Mouse (Mus musculus) forebrain, embryonic 15.5 days (tissue): ENCODE results near the gene Gstp1. TPM values are rescaled to one million over a fixed set of nuclear protein-coding genes. Genes with fewer than 3 reads are reported as not detected.

Experiments used
- ATAC-seq: fragments of 200-750 bp; cut with Nextera tagmentation; replicated peaks from 2 replicates; pipeline ENCODE4 v1.8.0; 2017; ENCODE audit warnings: mild to moderate bottlenecking, moderate TSS enrichment, moderate library complexity
- H3K27ac ChIP-seq: fragments of 300-500 bp; sonication (generic); replicated peaks from 2 replicates; pipeline ENCODE4 v1.5.1; 2015; ENCODE audit warnings: mild to moderate bottlenecking, inconsistent platforms
- H3K27me3 ChIP-seq: fragments of 300-500 bp; sonication (generic); 2 replicates; pipeline ENCODE4 v1.6.1; 2015; ENCODE audit warnings: inconsistent platforms
- H3K36me3 ChIP-seq: fragments of 300-500 bp; sonication (generic); 2 replicates; pipeline ENCODE4 v1.6.1; 2015; ENCODE audit warnings: mild to moderate bottlenecking, inconsistent platforms
- H3K4me1 ChIP-seq: fragments of 300-500 bp; sonication (generic); 2 replicates; pipeline ENCODE4 v1.6.1; 2015; ENCODE audit warnings: inconsistent platforms
- H3K4me2 ChIP-seq: fragments of 300-500 bp; sonication (generic); replicated peaks from 2 replicates; pipeline ENCODE4 v1.6.1; 2015; ENCODE audit warnings: mild to moderate bottlenecking, inconsistent platforms
- H3K4me3 ChIP-seq: fragments of 300-500 bp; sonication (generic); 2 replicates; pipeline ENCODE4 v1.5.1; 2015; ENCODE audit warnings: mild to moderate bottlenecking, inconsistent platforms
- H3K9ac ChIP-seq: fragments of 300-500 bp; sonication (generic); replicated peaks from 2 replicates; pipeline ENCODE4 v1.6.1; 2015; ENCODE audit warnings: mild to moderate bottlenecking, inconsistent platforms
- H3K9me3 ChIP-seq: fragments of 300-500 bp; sonication (generic); 2 replicates; pipeline ENCODE4 v1.6.1; 2016; ENCODE audit warnings: inconsistent platforms
- WGBS: fragments of 180-500 bp; shearing (Covaris S2); methylation state at CpG from one replicate; pipeline ENCODE4 v1.1.7; 2015; ENCODE audit warnings: mixed read lengths; 5-methylcytosine and 5-hydroxymethylcytosine counted together
- polyA plus RNA-seq: library from polyadenylated mRNA; unstranded; fragments of >200 nt; fragmentation: Nextera tagmentation; extraction: Ambion mirVana; gene quantifications from 2 replicates; pipeline ENCODE4 v1.2.1, GENCODE M21; 2015

The Gstp1 gene
- polyA plus RNA-seq, 1 experiment from 2014 or later, result 426 TPM

DNA sequence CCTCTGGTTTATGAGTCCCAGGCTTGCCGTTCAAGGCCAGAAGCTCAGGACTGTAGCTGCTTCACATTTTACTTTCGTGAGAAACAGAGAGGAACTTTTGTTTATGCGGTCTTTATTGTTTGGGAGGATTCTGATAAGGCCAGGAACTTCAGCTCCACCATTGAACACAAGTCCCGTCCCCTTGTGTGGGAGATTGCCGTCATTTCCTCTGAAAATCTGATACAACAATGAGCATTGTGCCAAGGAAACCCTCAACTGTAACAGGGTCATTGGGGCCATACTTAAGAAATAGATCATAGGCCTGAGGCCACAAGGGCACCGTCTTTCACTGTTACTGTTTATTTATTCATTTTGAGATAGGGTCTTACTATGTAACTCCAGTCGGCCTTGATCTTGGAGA is 14.6 kb downstream of the Gstp1 start:
- no peaks in the 10 kb centered on the region for H3K9me3 ChIP-seq
- 78% methylated on average over 7 of the region's 7 CpGs for whole genome bisulfite sequencing
- H3K4me1 ChIP-seq, result no peaks in the 10 kb centered on the region
- H3K4me3 ChIP-seq, result no peak overlapping the region
- H3K4me2 ChIP-seq, result no peak overlapping the region
- H3K36me3 ChIP-seq, result no peaks in the 10 kb centered on the region
- no peak overlapping the region for H3K27ac ChIP-seq
- no peaks in the 10 kb centered on the region for H3K27me3 ChIP-seq
- no peak overlapping the region for H3K9ac ChIP-seq
- ATAC-seq, result no peak

DNA sequence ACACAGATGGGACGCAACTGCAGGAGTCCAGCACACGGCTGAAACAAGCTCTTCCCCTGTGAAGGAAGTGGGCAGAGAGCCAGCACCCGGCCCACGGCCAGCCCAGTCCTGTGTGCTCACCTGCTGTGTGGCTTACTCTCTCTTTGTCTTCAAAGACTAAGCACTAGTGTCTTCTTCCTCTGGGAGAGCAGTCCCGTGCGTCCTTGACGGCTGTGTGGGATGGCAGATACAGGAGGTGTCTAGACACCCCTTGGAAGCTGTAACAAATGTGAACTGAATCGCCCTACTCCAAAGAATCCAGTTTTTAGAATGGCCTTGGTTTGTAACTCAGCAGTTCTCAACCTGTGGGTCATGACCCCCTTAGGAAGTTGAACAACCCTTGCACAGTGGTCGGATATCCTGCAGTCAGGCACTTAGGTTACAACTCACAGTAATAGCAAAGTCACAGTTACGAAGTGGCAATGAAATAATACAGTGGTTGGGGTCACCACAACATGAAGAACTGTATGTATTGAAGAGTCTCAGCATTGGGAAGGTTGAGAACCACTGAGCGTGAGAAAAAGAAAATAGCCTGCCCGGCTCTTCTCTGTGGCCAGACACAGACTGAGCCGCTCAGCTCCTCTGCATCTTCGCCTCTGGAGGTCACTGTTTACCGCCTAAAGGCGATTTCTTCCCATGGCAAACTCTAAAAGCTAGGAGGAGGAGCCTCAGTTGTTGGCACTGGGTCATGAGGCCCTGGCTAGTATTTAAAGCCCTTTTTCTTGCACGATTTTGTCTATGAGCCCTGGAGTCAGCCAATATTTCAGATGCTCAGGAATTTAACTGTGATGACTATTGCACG is 18.8 kb downstream of the Gstp1 start:
- Histone ChIP-seq H3K27me3 (no peaks in the 10 kb centered on the region), H3K9me3 (no peaks in the 10 kb centered on the region), H3K4me1 (no peaks in the 10 kb centered on the region), H3K4me3 (no peak overlapping the region), H3K27ac (no peak overlapping the region), H3K9ac (no peak overlapping the region), H3K36me3 (no peaks in the 10 kb centered on the region), H3K4me2 (no peak overlapping the region)
- peak; percentile 55 for ATAC-seq
- 26% methylated on average over 18 of the region's 18 CpGs for WGBS

DNA sequence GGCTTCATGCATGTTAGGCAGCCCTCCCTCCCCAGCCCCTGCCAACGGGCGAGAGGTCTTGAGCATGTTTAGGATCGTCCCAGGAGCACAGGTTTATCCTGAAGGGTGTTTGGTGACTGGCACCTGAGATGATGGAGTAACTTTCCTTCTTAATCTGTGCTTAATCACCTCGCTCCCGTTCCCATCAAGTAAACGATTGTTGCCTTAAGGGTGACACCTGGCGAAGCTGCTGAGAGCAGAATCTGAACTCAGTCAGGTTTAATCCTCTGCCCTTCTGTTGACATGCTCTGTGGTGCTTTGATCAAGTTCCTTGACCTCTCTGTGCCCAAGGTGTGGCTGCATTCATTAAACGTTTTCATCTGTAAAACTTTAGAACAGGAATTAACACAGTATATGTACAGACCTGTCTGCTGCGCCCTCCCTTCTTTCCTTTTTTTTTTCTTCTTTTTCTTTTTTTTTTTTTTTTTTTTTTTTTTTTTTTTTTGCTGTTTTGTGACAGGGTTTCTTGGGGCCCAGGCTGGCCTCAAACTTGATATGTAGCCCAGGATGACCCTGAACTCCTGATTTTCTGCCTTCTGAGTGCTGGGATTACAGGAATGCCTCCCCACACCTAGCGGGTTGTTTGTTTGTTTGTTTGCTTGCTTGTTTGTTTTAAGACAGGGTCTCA is 19.7 kb downstream of the Gstp1 start:
- Histone ChIP-seq H3K36me3 (no peaks in the 10 kb centered on the region), H3K4me1 (0 out of 2 replicates have a peak, but pooled peaks cover under 1% of the 10 kb centered on the region), H3K9me3 (no peaks in the 10 kb centered on the region), H3K27ac (no peak overlapping the region), H3K27me3 (no peaks in the 10 kb centered on the region), H3K4me2 (no peak overlapping the region), H3K9ac (no peak overlapping the region), H3K4me3 (no peak overlapping the region)
- ATAC-seq, result no peak
- 61% methylated on average over 10 of the region's 10 CpGs for WGBS

DNA sequence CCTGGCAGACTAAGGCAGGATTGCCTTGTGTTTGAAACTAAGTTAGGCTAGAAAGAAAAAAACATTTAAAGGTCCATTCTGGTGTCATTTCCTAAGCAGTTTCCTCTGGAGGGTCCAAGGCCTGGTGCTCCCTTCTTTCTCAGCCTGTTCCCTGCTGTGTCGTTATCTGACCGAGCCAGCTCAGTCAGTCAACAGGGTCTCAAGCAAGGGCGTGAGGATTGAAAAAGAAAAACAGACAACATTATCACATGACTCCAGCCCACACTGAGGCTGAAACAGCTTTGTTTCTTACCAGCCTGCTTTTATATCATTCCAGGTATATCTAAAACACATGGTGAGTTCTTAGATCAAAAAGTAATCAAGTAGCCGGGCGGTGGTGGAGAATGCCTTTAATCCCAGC is 22.1 kb downstream of the Gstp1 start:
- WGBS, result 67% methylated on average over 5 of the region's 5 CpGs
- Histone ChIP-seq H3K4me2 (no peak overlapping the region), H3K27me3 (no peaks in the 10 kb centered on the region), H3K9ac (no peak overlapping the region), H3K9me3 (no peaks in the 10 kb centered on the region), H3K27ac (no peak overlapping the region), H3K4me1 (peaks cover 17% of the 10 kb centered on the region), H3K36me3 (no peaks in the 10 kb centered on the region), H3K4me3 (no peak overlapping the region)
- ATAC-seq, result no peak

DNA sequence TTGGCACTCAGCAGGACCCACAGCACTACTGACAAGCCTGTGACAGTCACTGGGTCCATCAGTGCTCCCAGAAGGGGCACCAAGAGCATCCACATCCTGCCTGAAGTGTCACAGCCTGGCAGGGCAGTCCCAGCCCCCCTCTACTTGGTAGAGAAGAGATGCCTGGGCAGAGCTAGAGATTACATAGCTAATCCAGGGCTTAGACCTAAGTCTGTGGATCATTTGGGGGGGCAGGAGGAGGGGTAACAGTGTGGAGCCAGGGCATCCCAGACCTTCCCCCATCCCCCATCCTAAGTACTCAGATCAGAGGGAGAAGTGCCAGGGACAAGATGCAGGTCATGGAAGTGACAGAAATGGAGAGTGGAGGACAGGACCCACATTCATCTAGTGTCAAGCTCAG is 23.0 kb downstream of the Gstp1 start:
- no peaks in the 10 kb centered on the region for H3K9me3 ChIP-seq
- peaks cover 17% of the 10 kb centered on the region for H3K4me1 ChIP-seq
- no peak for ATAC-seq
- H3K4me3 ChIP-seq, result no peak overlapping the region
- H3K9ac ChIP-seq, result no peak overlapping the region
- H3K36me3 ChIP-seq, result peaks cover 6% of the 10 kb centered on the region
- no peaks in the 10 kb centered on the region for H3K27me3 ChIP-seq
- no peak overlapping the region for H3K27ac ChIP-seq
- H3K4me2 ChIP-seq, result no peak overlapping the region

DNA sequence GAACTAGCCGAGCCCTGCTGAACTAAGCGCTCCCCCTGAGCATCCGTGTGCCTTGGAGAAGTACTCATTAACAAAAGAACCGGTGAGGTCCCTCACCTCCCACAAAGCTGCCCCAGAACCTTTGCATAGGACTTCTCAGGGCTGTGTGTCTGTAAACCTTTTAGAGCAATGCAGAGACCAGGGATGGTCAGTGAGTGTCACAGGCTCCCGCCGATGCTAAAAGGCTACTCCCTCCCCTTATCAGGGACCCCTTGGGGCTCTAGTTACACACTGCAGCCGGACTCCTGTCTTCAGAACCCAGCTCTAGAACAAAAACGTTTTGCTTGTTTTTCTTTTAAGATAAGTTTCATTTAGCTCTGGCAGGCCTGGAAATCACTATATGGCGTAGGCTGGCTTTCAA is 24.7 kb downstream of the Gstp1 start:
- Histone ChIP-seq H3K27ac (no peak overlapping the region), H3K4me3 (peak overlapping the region; percentile 89), H3K27me3 (no peaks in the 10 kb centered on the region), H3K4me2 (peak overlapping the region; percentile 37), H3K36me3 (peaks cover 18% of the 10 kb centered on the region), H3K9me3 (no peaks in the 10 kb centered on the region), H3K4me1 (peaks cover 17% of the 10 kb centered on the region), H3K9ac (no peak overlapping the region)
- 23% methylated on average over 9 of the region's 9 CpGs for WGBS
- peak; percentile 53; the same call in 1 of the 2 replicates for ATAC-seq

DNA sequence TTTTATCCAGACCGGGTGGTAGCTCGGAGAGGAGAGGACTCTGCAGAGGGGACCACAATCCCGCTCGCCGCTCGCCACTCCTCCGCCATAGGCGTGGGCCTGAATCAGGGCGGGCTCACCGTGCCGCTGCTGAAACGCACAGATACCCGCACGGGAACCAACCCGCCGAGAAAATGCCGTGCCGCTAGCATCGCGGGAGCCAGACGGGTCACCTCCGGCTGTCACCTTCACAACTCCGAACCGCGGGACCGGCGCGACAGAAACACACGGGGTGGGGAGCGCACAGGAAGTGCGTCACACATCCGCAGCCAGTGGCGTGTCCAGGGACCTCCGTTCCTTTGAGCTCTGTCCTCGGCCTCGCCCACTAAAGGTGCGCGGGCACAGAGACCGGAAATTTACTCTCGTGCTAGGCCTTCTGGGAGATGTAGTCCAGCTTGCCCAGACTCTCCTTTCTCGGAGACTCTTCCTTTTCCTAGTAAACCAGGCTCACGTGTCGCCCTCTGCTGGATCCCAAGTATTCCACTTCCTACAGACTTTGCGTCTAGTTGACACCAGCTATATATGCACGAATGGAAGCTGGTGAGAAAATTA is 25.3 kb downstream of the Gstp1 start, which contains the start of gene Ndufv1:
Gene Ndufv1, minus strand, starts transcription at position 375 of the 591 bp plus-strand sequence.
- H3K4me2 ChIP-seq, result peak within 1 kb of the TSS; percentile 57
- peaks cover 17% of the 10 kb centered on the region for H3K4me1 ChIP-seq
- peaks cover 24% of the 10 kb centered on the region for H3K36me3 ChIP-seq
- H3K9me3 ChIP-seq, result no peaks in the 10 kb centered on the region
- under 1% methylated on average over 45 of the region's 45 CpGs for WGBS
- peak within 1 kb of the TSS; percentile 89 for H3K4me3 ChIP-seq
- peak; percentile 100 for ATAC-seq
- peak within 1 kb of the TSS; percentile 73 for H3K27ac ChIP-seq
- no peaks in the 10 kb centered on the region for H3K27me3 ChIP-seq
- peak within 1 kb of the TSS; percentile 79 for H3K9ac ChIP-seq

DNA sequence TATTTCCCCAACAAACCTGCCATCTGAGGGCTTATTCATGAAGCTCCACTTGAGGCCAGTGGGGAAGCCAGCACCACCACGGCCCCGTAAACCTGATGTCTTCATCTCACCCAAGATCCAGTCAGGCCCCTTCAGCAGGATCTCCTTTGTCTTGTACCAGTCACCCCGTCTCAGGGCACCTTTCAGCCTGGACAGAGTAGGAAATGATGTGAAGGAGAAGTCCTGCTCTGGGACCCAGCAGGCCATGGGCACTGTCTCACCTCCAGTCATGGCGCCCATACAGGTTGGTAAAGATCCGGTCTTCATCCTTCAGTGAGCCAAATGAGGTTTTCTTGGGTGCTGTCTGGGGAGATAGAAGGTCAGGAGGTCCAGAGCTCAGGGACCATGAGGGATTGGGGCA is 26.7 kb downstream of the Gstp1 start:
- Histone ChIP-seq H3K4me2 (no peak overlapping the region), H3K9me3 (no peaks in the 10 kb centered on the region), H3K27me3 (no peaks in the 10 kb centered on the region), H3K4me1 (peaks cover 17% of the 10 kb centered on the region), H3K4me3 (no peak overlapping the region), H3K36me3 (peaks cover 38% of the 10 kb centered on the region), H3K9ac (no peak overlapping the region), H3K27ac (no peak overlapping the region)
- WGBS, result 91% methylated on average over 5 of the region's 5 CpGs
- no peak for ATAC-seq

DNA sequence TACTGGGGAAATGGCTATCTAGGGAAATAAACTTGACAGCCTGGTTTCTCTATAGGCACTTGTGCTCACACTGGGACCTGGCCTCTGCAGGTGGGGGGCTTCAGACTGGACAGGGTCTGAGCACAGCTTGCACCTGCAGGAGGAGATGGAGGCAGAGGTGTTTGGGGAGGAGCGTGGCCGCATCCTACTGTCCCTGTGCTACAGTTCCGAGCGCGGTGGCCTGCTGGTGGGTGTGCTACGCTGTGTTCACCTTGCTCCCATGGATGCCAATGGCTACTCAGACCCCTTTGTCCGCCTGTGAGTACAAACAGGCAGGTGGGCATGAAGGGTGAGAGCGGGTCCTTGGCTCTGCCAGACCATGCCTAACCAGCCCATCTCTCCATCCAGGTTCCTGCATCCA is 31.8 kb downstream of the Gstp1 start:
- H3K4me2 ChIP-seq, result no peak overlapping the region
- 97% methylated on average over 8 of the region's 8 CpGs for WGBS

DNA sequence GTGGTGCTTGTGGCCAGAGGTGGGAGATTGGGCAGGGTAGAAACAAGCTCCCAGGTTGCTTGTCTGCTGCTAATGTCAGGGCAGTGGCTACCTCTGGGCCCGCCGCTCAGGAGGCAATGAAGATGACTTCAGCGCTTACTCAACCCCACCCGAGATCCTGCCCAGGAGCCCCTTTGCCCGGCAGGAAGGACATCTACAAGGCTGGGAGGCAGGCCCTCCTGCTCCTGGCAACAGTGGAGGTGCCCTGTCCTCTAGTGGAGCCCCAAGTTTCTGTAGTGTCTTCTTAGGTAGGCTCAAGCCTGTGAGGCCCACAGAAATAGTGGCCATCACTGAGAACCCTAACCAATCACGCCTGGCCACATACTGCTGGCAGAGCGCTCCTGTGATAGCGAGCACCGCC is 32.7 kb downstream of the Gstp1 start:
- H3K36me3 ChIP-seq, result peaks cover 39% of the 10 kb centered on the region
- 84% methylated on average over 9 of the region's 9 CpGs for WGBS

More for the DNA sequence above, 31.8 kb downstream of the Gstp1 start:
- Histone ChIP-seq H3K4me1 (peaks cover 9% of the 10 kb centered on the region), H3K27ac (no peak overlapping the region), H3K36me3 (peaks cover 42% of the 10 kb centered on the region), H3K9me3 (no peaks in the 10 kb centered on the region), H3K27me3 (no peaks in the 10 kb centered on the region), H3K4me3 (no peak overlapping the region), H3K9ac (no peak overlapping the region)
- ATAC-seq, result no peak

DNA sequence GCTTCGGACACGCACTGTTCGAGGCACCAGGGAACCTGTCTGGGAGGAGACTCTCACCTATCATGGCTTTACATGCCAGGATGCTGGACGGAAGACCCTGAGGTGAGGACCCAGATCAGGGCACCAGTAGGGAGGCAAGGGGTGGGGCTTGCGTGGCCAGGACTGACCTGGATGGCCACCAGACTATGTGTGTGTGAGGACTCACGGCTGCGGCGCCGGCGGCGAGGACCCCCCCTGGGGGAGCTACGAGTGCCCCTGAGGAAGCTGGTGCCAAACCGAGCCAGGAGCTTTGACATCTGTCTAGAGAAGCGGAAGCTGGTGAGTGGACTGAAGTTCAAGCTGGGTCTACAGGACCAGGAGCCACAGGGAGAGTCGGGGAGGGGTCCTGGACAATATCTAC is 33.5 kb downstream of the Gstp1 start:
- ATAC-seq, result no peak
- Histone ChIP-seq H3K27ac (no peak overlapping the region), H3K4me1 (peaks cover 15% of the 10 kb centered on the region), H3K4me2 (no peak overlapping the region), H3K36me3 (peaks cover 31% of the 10 kb centered on the region), H3K9ac (no peak overlapping the region), H3K9me3 (no peaks in the 10 kb centered on the region), H3K27me3 (no peaks in the 10 kb centered on the region), H3K4me3 (no peak overlapping the region)
- WGBS, result 89% methylated on average over 15 of the region's 15 CpGs

More for the DNA sequence above, 32.7 kb downstream of the Gstp1 start:
- Histone ChIP-seq H3K4me3 (no peak overlapping the region), H3K27me3 (no peaks in the 10 kb centered on the region), H3K9ac (no peak overlapping the region), H3K4me1 (peaks cover 8% of the 10 kb centered on the region), H3K4me2 (no peak overlapping the region), H3K27ac (no peak overlapping the region), H3K9me3 (no peaks in the 10 kb centered on the region)
- ATAC-seq, result no peak

DNA sequence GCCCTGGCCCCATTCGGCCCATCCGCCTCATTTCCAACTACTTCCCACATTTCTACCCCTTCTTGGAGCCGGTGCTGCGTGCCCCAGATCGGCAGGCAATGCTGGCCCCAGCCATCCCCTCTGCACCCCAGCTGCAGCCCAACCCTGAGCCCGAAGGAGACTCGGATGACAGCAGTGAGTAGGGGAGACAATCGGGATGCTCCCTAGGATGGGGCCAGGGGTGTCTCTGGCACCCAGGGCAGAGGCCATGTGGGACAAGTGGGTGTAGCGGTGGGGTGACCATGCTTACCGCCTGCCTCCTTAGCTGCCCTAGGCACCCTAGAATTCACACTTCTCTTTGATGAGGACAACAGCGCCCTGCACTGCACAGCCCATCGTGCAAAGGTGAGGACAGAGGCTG is 34.1 kb downstream of the Gstp1 start:
- no peak for ATAC-seq
- Histone ChIP-seq H3K36me3 (peaks cover 27% of the 10 kb centered on the region), H3K27me3 (no peaks in the 10 kb centered on the region), H3K27ac (no peak overlapping the region), H3K9ac (no peak overlapping the region), H3K4me2 (no peak overlapping the region), H3K4me3 (no peak overlapping the region), H3K4me1 (peaks cover 15% of the 10 kb centered on the region), H3K9me3 (no peaks in the 10 kb centered on the region)
- WGBS, result 88% methylated on average over 12 of the region's 12 CpGs
